Mouse (Mus musculus) G1E (cell line): Measurements from ENCODE around the gene Katnb1.

Experiments used
- CTCF ChIP-seq: IDR thresholded peaks from 2 replicates; pipeline ENCODE4 v1.5.1; 2012; ENCODE audit warnings: low read depth, low read length, inconsistent platforms, mixed read lengths
- GATA1 ChIP-seq: IDR thresholded peaks from 2 replicates; pipeline ENCODE4 v1.6.1; 2012; ENCODE audit warnings: borderline replicate concordance, low read length, inconsistent platforms, mixed read lengths
- TAL1 ChIP-seq: conservative IDR thresholded peaks from 2 replicates; pipeline ENCODE4 v1.6.1; 2012; ENCODE audit warnings: low read depth, low read length, inconsistent platforms, mixed read lengths

DNA sequence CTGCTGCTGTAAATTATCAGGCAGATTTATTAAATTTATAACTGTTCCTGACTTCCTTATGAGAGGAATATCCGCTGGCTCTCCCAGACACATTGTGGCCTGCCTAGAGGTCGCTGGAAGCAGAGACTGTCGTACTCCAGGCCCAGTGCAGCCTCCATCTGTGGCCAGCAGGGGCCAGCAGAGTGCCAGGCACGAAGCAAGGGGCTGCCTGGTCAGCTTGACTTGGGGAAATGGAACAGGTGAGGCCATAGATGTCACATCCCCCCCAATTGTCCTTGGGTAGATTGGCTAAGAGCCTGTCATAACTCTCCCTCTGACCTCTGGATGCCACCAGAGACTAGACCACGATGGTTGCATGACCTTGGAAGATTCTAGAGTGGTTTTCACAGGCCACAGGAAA lies 18.0 kb downstream of the Katnb1 start:
- TF ChIP-seq CTCF (peak; percentile 81), GATA1 (no peak), TAL1 (no peak)
